Mouse (Mus musculus): ENCODE results near the gene Hhat. TPM values are rescaled to one million over a fixed set of nuclear protein-coding genes. Genes with fewer than 3 reads are reported as not detected.

The Hhat gene
- polyA plus RNA-seq, 1 experiment from 2014 or later = 3.6 TPM

GRCm38 (mm10) chr1:192450425-192450824 lies 320.6 kb downstream of the Hhat start:
- no peak for ATAC-seq (ENCODE audit: low FRiP score, low TSS enrichment)
- no peaks in the 10 kb centered on the region for H3K9me3 ChIP-seq (ENCODE audit: control insufficient read depth, low read length)

GRCm38 (mm10) chr1:192449572-192450351 lies 321.3 kb downstream of the Hhat start:
- Histone ChIP-seq H3K4me1 (replicated peaks; ENCODE audit: control insufficient read depth, insufficient read depth) (no peaks in the 10 kb centered on the region; the same call in 1 of the 2 replicates), H3K4me3 (ENCODE audit: low read depth, low read length) (no peak overlapping the region), H3K9ac (ENCODE audit: low read length) (no peak overlapping the region), H3K9me3 (ENCODE audit: control insufficient read depth, low read length) (no peaks in the 10 kb centered on the region), H3K36me3 (ENCODE audit: control insufficient read depth, insufficient read depth, low read length) (no peaks in the 10 kb centered on the region), H3K27me3 (ENCODE audit: control insufficient read depth, insufficient read depth, low read length) (no peaks in the 10 kb centered on the region), H3K27ac (replicated peaks) (no peak overlapping the region), H3K4me2 (replicated peaks; ENCODE audit: low read depth) (no peak overlapping the region)
- TF ChIP-seq CTCF (IDR thresholded peaks at IDR 0.05; ENCODE audit: low read depth) = no peak
- no peak for TF ChIP-seq EP300 (optimal IDR thresholded peaks at IDR 0.05)
- no peak for DNase-seq (ENCODE audit: low spot score)
- WGBS = 52% methylated on average over 4 of the region's 4 CpGs
- ATAC-seq (ENCODE audit: low FRiP score, low TSS enrichment) = no peak

More at GRCm38 (mm10) chr1:192450425-192450824, 320.6 kb downstream of the Hhat start:
- H3K9ac ChIP-seq (ENCODE audit: low read length) = no peak overlapping the region
- no peak overlapping the region for H3K27ac ChIP-seq (replicated peaks)
- no peak overlapping the region for H3K4me2 ChIP-seq (replicated peaks; ENCODE audit: low read depth)
- no peak overlapping the region for H3K4me3 ChIP-seq (ENCODE audit: low read depth, low read length)
- H3K4me1 ChIP-seq (replicated peaks; ENCODE audit: control insufficient read depth, insufficient read depth) = no peaks in the 10 kb centered on the region; the same call in 1 of the 2 replicates
- no peak for DNase-seq (ENCODE audit: low spot score)
- TF ChIP-seq CTCF (IDR thresholded peaks at IDR 0.05; ENCODE audit: low read depth) (no peak), EP300 (optimal IDR thresholded peaks at IDR 0.05) (no peak)
- H3K27me3 ChIP-seq (ENCODE audit: control insufficient read depth, insufficient read depth, low read length) = no peaks in the 10 kb centered on the region
- H3K36me3 ChIP-seq (ENCODE audit: control insufficient read depth, insufficient read depth, low read length) = no peaks in the 10 kb centered on the region

- Histone ChIP-seq H3K36me3 (ENCODE audit: control insufficient read depth, insufficient read depth, low read length) (no peaks in the 10 kb centered on the region), H3K4me1 (replicated peaks; ENCODE audit: control insufficient read depth, insufficient read depth) (no peaks in the 10 kb centered on the region), H3K9me3 (ENCODE audit: control insufficient read depth, low read length) (no peaks in the 10 kb centered on the region), H3K9ac (ENCODE audit: low read length) (no peak overlapping the region), H3K27ac (replicated peaks) (no peak overlapping the region), H3K4me3 (ENCODE audit: low read depth, low read length) (no peak overlapping the region), H3K27me3 (ENCODE audit: control insufficient read depth, insufficient read depth, low read length) (no peaks in the 10 kb centered on the region), H3K4me2 (replicated peaks; ENCODE audit: low read depth) (no peak overlapping the region)
- no peak for TF ChIP-seq CTCF (IDR thresholded peaks at IDR 0.05; ENCODE audit: low read depth)
- TF ChIP-seq EP300 (optimal IDR thresholded peaks at IDR 0.05) = no peak
- DNase-seq (ENCODE audit: low spot score) (no peak), ATAC-seq (ENCODE audit: low FRiP score, low TSS enrichment) (no peak)
- 48% methylated on average over 1 of the region's 1 CpGs for WGBS
Observed at GRCm38 (mm10) chr1:192448512-192448911, 322.5 kb downstream of the Hhat start.

GRCm38 (mm10) chr1:192447666-192448065 lies 323.4 kb downstream of the Hhat start:
- TF ChIP-seq EP300 (optimal IDR thresholded peaks at IDR 0.05) (no peak), CTCF (IDR thresholded peaks at IDR 0.05; ENCODE audit: low read depth) (no peak)
- H3K4me1 ChIP-seq (replicated peaks; ENCODE audit: control insufficient read depth, insufficient read depth) = no peaks in the 10 kb centered on the region
- WGBS = 59% methylated on average over 2 of the region's 2 CpGs

More at GRCm38 (mm10) chr1:192447666-192448065, 323.4 kb downstream of the Hhat start:
- no peak for DNase-seq (ENCODE audit: low spot score)
- no peak overlapping the region for H3K4me3 ChIP-seq (ENCODE audit: low read depth, low read length)
- no peak for ATAC-seq (ENCODE audit: low FRiP score, low TSS enrichment)
- no peaks in the 10 kb centered on the region for H3K36me3 ChIP-seq (ENCODE audit: control insufficient read depth, insufficient read depth, low read length)
- no peaks in the 10 kb centered on the region for H3K27me3 ChIP-seq (ENCODE audit: control insufficient read depth, insufficient read depth, low read length)
- H3K9me3 ChIP-seq (ENCODE audit: control insufficient read depth, low read length) = no peaks in the 10 kb centered on the region
- no peak overlapping the region for H3K9ac ChIP-seq (ENCODE audit: low read length)
- H3K27ac ChIP-seq (replicated peaks) = no peak overlapping the region
- no peak overlapping the region for H3K4me2 ChIP-seq (replicated peaks; ENCODE audit: low read depth)

Other genes with a start within 250 kb of the Hhat start
- 5.7 and 6.6 TPM in 2 replicates for gene Sertad4, start 84.5 kb upstream of the Hhat start, polyA plus RNA-seq (2015; fragmentation: Nextera tagmentation; extraction: Ambion mirVana)

Measured in stomach, postnatal 0 days (tissue).